Comparison of ENCODE assay signal across 8 mouse cellular contexts in genomic region chr7:44553196-44553764, GRCm38 (mm10). TPM values are rescaled to one million over a fixed set of nuclear protein-coding genes. Genes with fewer than 3 reads are reported as not detected.
A peak's percentile ranks its signal among the peaks of the same experiment; 100 is the strongest.
DNase-seq lines count a peak whose midpoint lies in the region; ATAC-seq and TF ChIP-seq lines count a peak whose summit lies in the region.

No protein-coding gene starts in this region.

- H3K4me1 ChIP-seq in G1E (ENCODE audit: insufficient read depth, low read depth, low read length), result peaks cover 39% of the 10 kb centered on the region
- H3K4me1 ChIP-seq in forebrain, embryonic 13.5 days, result peaks cover 11% of the 10 kb centered on the region
- peaks cover 4% of the 10 kb centered on the region; the same call in 1 of the 2 replicates for H3K4me1 ChIP-seq in hindbrain, embryonic 11.5 days (replicated peaks; ENCODE audit: control insufficient read depth, insufficient read depth, low read length)
- H3K4me1 ChIP-seq in megakaryocyte, embryonic 14.5 days, result peaks cover 43% of the 10 kb centered on the region

- TF ChIP-seq POLR2A in brain, embryonic 14.5 days (IDR thresholded peaks at IDR 0.05; ENCODE audit: borderline replicate concordance, extremely low read depth, insufficient read depth, insufficient read length, poor library complexity, severe bottlenecking), result no peak

- H3K36me3 ChIP-seq in G1E (replicated peaks), result peaks cover 37% of the 10 kb centered on the region
- peaks cover 33% of the 10 kb centered on the region for H3K36me3 ChIP-seq in forebrain, embryonic 13.5 days (ENCODE audit: poor library complexity, severe bottlenecking)
- H3K36me3 ChIP-seq in hindbrain, embryonic 11.5 days (ENCODE audit: control insufficient read depth, insufficient read depth, low read length), result peaks cover 6% of the 10 kb centered on the region; the same call in 1 of the 2 replicates
- H3K36me3 ChIP-seq in megakaryocyte, embryonic 14.5 days (replicated peaks; ENCODE audit: low read length), result peaks cover 38% of the 10 kb centered on the region

- no peak for TF ChIP-seq CTCF in G1E (IDR thresholded peaks at IDR 0.05; ENCODE audit: low read depth, low read length)
- TF ChIP-seq CTCF in brain, embryonic 14.5 days (IDR thresholded peaks at IDR 0.05; ENCODE audit: borderline replicate concordance, extremely low read depth, insufficient read depth, insufficient read length), result no peak

- peak overlapping the region; percentile 100 for H3K4me3 ChIP-seq in G1E (ENCODE audit: low read depth, low read length)
- H3K4me3 ChIP-seq in forebrain, embryonic 13.5 days, result peak overlapping the region; percentile 71
- H3K4me3 ChIP-seq in hindbrain, embryonic 11.5 days (ENCODE audit: low read depth, low read length), result peak overlapping the region; percentile 78
- H3K4me3 ChIP-seq in megakaryocyte, embryonic 14.5 days (replicated peaks), result peak overlapping the region; percentile 100

- peak; percentile 52 for ATAC-seq in G1E (ENCODE audit: extremely low read depth, insufficient number of reproducible peaks, low FRiP score, poor library complexity, severe bottlenecking)
- peak; percentile 68 for ATAC-seq in forebrain, embryonic 13.5 days
- peak; percentile 84 for ATAC-seq in hindbrain, embryonic 11.5 days (ENCODE audit: low FRiP score)

- DNase-seq in G1E (ENCODE audit: low spot score), result peak; percentile 85
- peak; percentile 94 for DNase-seq in brain, embryonic 14.5 days (ENCODE audit: low read depth)
- peak; percentile 92 for DNase-seq in hindbrain, embryonic 11.5 days (ENCODE audit: low spot score)
- peak; percentile 78 to 83 for DNase-seq in layer of hippocampus, postnatal 10 days (ENCODE audit: low spot score in 2 of 2)
- peak; percentile 82 for DNase-seq in right cerebral cortex, postnatal 10 days (ENCODE audit: low spot score in 2 of 2)
- peak; percentile 80 for DNase-seq in urinary bladder, postnatal 25 days (ENCODE audit: low spot score)

- peak overlapping the region; percentile 70 for H3K4me2 ChIP-seq in forebrain, embryonic 13.5 days
- H3K4me2 ChIP-seq in hindbrain, embryonic 11.5 days (replicated peaks; ENCODE audit: low read depth, low read length), result peak overlapping the region; percentile 59

- peak overlapping the region; percentile 90 for H3K27ac ChIP-seq in forebrain, embryonic 13.5 days
- peak overlapping the region; percentile 84 for H3K27ac ChIP-seq in hindbrain, embryonic 11.5 days (ENCODE audit: low read depth, low read length)

- H3K9ac ChIP-seq in forebrain, embryonic 13.5 days, result peak overlapping the region; percentile 63
- H3K9ac ChIP-seq in hindbrain, embryonic 11.5 days (ENCODE audit: low read depth, low read length), result no peak overlapping the region

- H3K27me3 ChIP-seq in G1E (ENCODE audit: insufficient read depth, low read length), result no peaks in the 10 kb centered on the region
- peaks cover 9% of the 10 kb centered on the region; the same call in 1 of the 2 replicates for H3K27me3 ChIP-seq in forebrain, embryonic 13.5 days
- no peaks in the 10 kb centered on the region for H3K27me3 ChIP-seq in hindbrain, embryonic 11.5 days (ENCODE audit: control insufficient read depth, insufficient read depth, low read length)
- no peaks in the 10 kb centered on the region for H3K27me3 ChIP-seq in megakaryocyte, embryonic 14.5 days (replicated peaks)

- under 1% methylated on average over 30 of the region's 32 CpGs for WGBS in forebrain, embryonic 13.5 days
- under 1% methylated on average over 32 of the region's 32 CpGs for WGBS in hindbrain, embryonic 11.5 days

- no peaks in the 10 kb centered on the region for H3K9me3 ChIP-seq in G1E (replicated peaks)
- H3K9me3 ChIP-seq in forebrain, embryonic 13.5 days (replicated peaks), result no peaks in the 10 kb centered on the region
- H3K9me3 ChIP-seq in hindbrain, embryonic 11.5 days (ENCODE audit: control insufficient read depth, low read length), result no peaks in the 10 kb centered on the region
- no peaks in the 10 kb centered on the region for H3K9me3 ChIP-seq in megakaryocyte, embryonic 14.5 days

RNA-seq across cellular contexts. Expression of gene Nr1h2, which starts 0.5 kb away (rescaled TPM):
- total RNA-seq in G1E (2014; fragmentation: Nextera tagmentation) (98.5 and 107 TPM in 2 replicates), G1E (2017) (34.0 and 39.0 TPM in 2 replicates)
- polyA plus RNA-seq in G1E (2012), result 223 and 232 TPM in 2 replicates
- 79.7 and 96.8 TPM in 2 replicates for polyA plus RNA-seq in brain, embryonic 14.5 days (2012; rRNA removed)
- 76.0 and 76.2 TPM in 2 replicates for polyA plus RNA-seq in forebrain, embryonic 13.5 days (2015; fragmentation: Nextera tagmentation; extraction: Ambion mirVana)
- polyA plus RNA-seq in hindbrain, embryonic 11.5 days (2014; fragmentation: Nextera tagmentation; extraction: Ambion mirVana), result 70.8 and 72.7 TPM in 2 replicates
- total RNA-seq in layer of hippocampus, postnatal 10 days (2021), result 10 to 100 TPM; 58.3 to 67.3 TPM
- 269 and 455 TPM in 2 replicates for polyA plus RNA-seq in megakaryocyte, embryonic 14.5 days (2012; ENCODE audit: insufficient read depth, low replicate concordance)

RNA-seq across cellular contexts. Expression of gene Pold1, which starts 4.6 kb away (rescaled TPM):
- total RNA-seq in G1E (2014; fragmentation: Nextera tagmentation) (70.1 and 106 TPM in 2 replicates), G1E (2017) (54.6 and 72.4 TPM in 2 replicates)
- 252 and 268 TPM in 2 replicates for polyA plus RNA-seq in G1E (2012)
- polyA plus RNA-seq in brain, embryonic 14.5 days (2012; rRNA removed), result 38.4 and 70.1 TPM in 2 replicates
- polyA plus RNA-seq in forebrain, embryonic 13.5 days (2015; fragmentation: Nextera tagmentation; extraction: Ambion mirVana), result 77.8 and 89.7 TPM in 2 replicates
- 40.9 and 43.2 TPM in 2 replicates for polyA plus RNA-seq in hindbrain, embryonic 11.5 days (2014; fragmentation: Nextera tagmentation; extraction: Ambion mirVana)
- total RNA-seq in layer of hippocampus, postnatal 10 days (2021), result 10 to 100 TPM; 10.3 to 13.6 TPM
- polyA plus RNA-seq in megakaryocyte, embryonic 14.5 days (2012; ENCODE audit: insufficient read depth, low replicate concordance), result 61.8 and 199 TPM in 2 replicates

RNA-seq across cellular contexts. Expression of gene Napsa, which starts 18.9 kb away (rescaled TPM):
- total RNA-seq in G1E (2014; fragmentation: Nextera tagmentation), result 1.3 and 2.7 TPM in 2 replicates
- 0.16 and 0.70 TPM in 2 replicates for total RNA-seq in G1E (2017)
- polyA plus RNA-seq in G1E (2012), result 0.10 and 0.35 TPM in 2 replicates
- polyA plus RNA-seq in brain, embryonic 14.5 days (2012; rRNA removed), result 0.16 and 0.42 TPM in 2 replicates
- 0.53 and 0.57 TPM in 2 replicates for polyA plus RNA-seq in forebrain, embryonic 13.5 days (2015; fragmentation: Nextera tagmentation; extraction: Ambion mirVana)
- 0.28 and 0.66 TPM in 2 replicates for polyA plus RNA-seq in hindbrain, embryonic 11.5 days (2014; fragmentation: Nextera tagmentation; extraction: Ambion mirVana)
- total RNA-seq in layer of hippocampus, postnatal 10 days (2021), result under 1 TPM in 1 of 2 experiments, not detected in 1; 0.98 TPM
- 2.4 and 14.1 TPM in 2 replicates for polyA plus RNA-seq in megakaryocyte, embryonic 14.5 days (2012; ENCODE audit: insufficient read depth, low replicate concordance)

RNA-seq across cellular contexts. Expression of gene Spib, which starts 21.4 kb away (rescaled TPM):
- not detected in 2 replicates for total RNA-seq in G1E (2014; fragmentation: Nextera tagmentation)
- not detected in 2 replicates for total RNA-seq in G1E (2017)
- not detected in 2 replicates for polyA plus RNA-seq in G1E (2012)
- 0.11 and 0.19 TPM in 2 replicates for polyA plus RNA-seq in brain, embryonic 14.5 days (2012; rRNA removed)
- polyA plus RNA-seq in forebrain, embryonic 13.5 days (2015; fragmentation: Nextera tagmentation; extraction: Ambion mirVana), result not detected in 2 replicates
- polyA plus RNA-seq in hindbrain, embryonic 11.5 days (2014; fragmentation: Nextera tagmentation; extraction: Ambion mirVana), result not detected in 2 replicates
- total RNA-seq in layer of hippocampus, postnatal 10 days (2021), result under 1 TPM in 1 of 2 experiments, not detected in 1; 0.11 TPM
- polyA plus RNA-seq in megakaryocyte, embryonic 14.5 days (2012; ENCODE audit: insufficient read depth, low replicate concordance), result 0.64 and 1.2 TPM in 2 replicates

RNA-seq across cellular contexts. Expression of gene Mybpc2, which starts 28.8 kb away (rescaled TPM):
- not detected in 2 replicates for total RNA-seq in G1E (2014; fragmentation: Nextera tagmentation)
- total RNA-seq in G1E (2017), result 0.05 TPM in 1 of 2 replicates, not detected in the other
- not detected in 2 replicates for polyA plus RNA-seq in G1E (2012)
- polyA plus RNA-seq in brain, embryonic 14.5 days (2012; rRNA removed), result not detected in 2 replicates
- polyA plus RNA-seq in forebrain, embryonic 13.5 days (2015; fragmentation: Nextera tagmentation; extraction: Ambion mirVana), result 0.13 and 0.14 TPM in 2 replicates
- polyA plus RNA-seq in hindbrain, embryonic 11.5 days (2014; fragmentation: Nextera tagmentation; extraction: Ambion mirVana), result 0.07 and 0.19 TPM in 2 replicates
- total RNA-seq in layer of hippocampus, postnatal 10 days (2021), result under 1 TPM; 0.11 to 0.18 TPM
- polyA plus RNA-seq in megakaryocyte, embryonic 14.5 days (2012; ENCODE audit: insufficient read depth, low replicate concordance), result 0.09 TPM in 1 of 2 replicates, not detected in the other

Comparison
In these comparisons a context has a peak if more than half of its experiments do, and no peak if none do; other contexts are left out.
1. Peak in every context shown above with its lines: DNase-seq, ATAC-seq, H3K4me3 ChIP-seq and H3K27ac ChIP-seq.